Mouse (Mus musculus) yolk sac, embryonic 10.5 days (tissue): ENCODE measurements around the gene Nfs1.
"Not testable (repeated sequence)": the region's sequence is repeated elsewhere in the genome, so short reads cannot be mapped to it uniquely, and the experiment has no call there.

ENCODE experiments used
- DNase-seq: peaks from one replicate; pipeline ENCODE4 v3.0.0-alpha.2; 2017; ENCODE audit warnings: low spot score

Gene Nfs1

GRCm38 (mm10) chr2:156143953-156144724 lies at the start of gene Nfs1, which contains the start of gene Romo1:
Nfs1 (minus strand) TSS chr2:156144186.
Romo1 (plus strand) TSS chr2:156144039.
- DNase-seq, result peak; percentile 95

- no peak for DNase-seq
Observed at GRCm38 (mm10) chr2:156193066-156193862, 49.3 kb upstream of the Nfs1 start.

- DNase-seq, result no peak
Observed at GRCm38 (mm10) chr2:156192068-156192467, 48.1 kb upstream of the Nfs1 start.

- no peak for DNase-seq
Observed at GRCm38 (mm10) chr2:156191540-156191939, 47.6 kb upstream of the Nfs1 start.

GRCm38 (mm10) chr2:156190004-156190896 lies 46.3 kb upstream of the Nfs1 start:
- no peak for DNase-seq

GRCm38 (mm10) chr2:156189241-156189640 lies 45.3 kb upstream of the Nfs1 start:
- DNase-seq, result not testable (repeated sequence)

GRCm38 (mm10) chr2:156181592-156181991 lies 37.6 kb upstream of the Nfs1 start:
- no peak for DNase-seq

- no peak for DNase-seq
Observed at GRCm38 (mm10) chr2:156180824-156181590, 37.0 kb upstream of the Nfs1 start.

- peak; percentile 100 for DNase-seq
Observed at GRCm38 (mm10) chr2:156180094-156180821, 36.3 kb upstream of the Nfs1 start, which contains the start of gene Rbm39. Rbm39 (minus strand) TSS chr2:156180238.

GRCm38 (mm10) chr2:156179796-156180093 lies 35.8 kb upstream of the Nfs1 start:
- no peak for DNase-seq

GRCm38 (mm10) chr2:156179046-156179795 lies 35.2 kb upstream of the Nfs1 start:
- DNase-seq, result peak; percentile 76

- no peak for DNase-seq
Observed at GRCm38 (mm10) chr2:156177651-156178050, 33.7 kb upstream of the Nfs1 start.

GRCm38 (mm10) chr2:156177079-156177478 lies 33.1 kb upstream of the Nfs1 start:
- DNase-seq, result no peak

- DNase-seq, result no peak
Observed at GRCm38 (mm10) chr2:156166557-156166956, 22.6 kb upstream of the Nfs1 start.

GRCm38 (mm10) chr2:156165478-156165877 lies 21.5 kb upstream of the Nfs1 start:
- no peak for DNase-seq

- no peak for DNase-seq
Observed at GRCm38 (mm10) chr2:156151538-156151937, 7.6 kb upstream of the Nfs1 start.

GRCm38 (mm10) chr2:156147316-156147915 lies 3.4 kb upstream of the Nfs1 start:
- no peak for DNase-seq

- no peak for DNase-seq
Observed at GRCm38 (mm10) chr2:156146272-156146989, 2.4 kb upstream of the Nfs1 start.
